Mouse (Mus musculus): ENCODE results near the gene Lce1e. TPM values are rescaled to one million over a fixed set of nuclear protein-coding genes. Genes with fewer than 3 reads are reported as not detected.
"Not testable (repeated sequence)": the region's sequence is repeated elsewhere in the genome, so short reads cannot be mapped to it uniquely, and the experiment has no call there.

Gene Lce1e
- polyA plus RNA-seq, 1 experiment from 2014 or later = not detected

DNA sequence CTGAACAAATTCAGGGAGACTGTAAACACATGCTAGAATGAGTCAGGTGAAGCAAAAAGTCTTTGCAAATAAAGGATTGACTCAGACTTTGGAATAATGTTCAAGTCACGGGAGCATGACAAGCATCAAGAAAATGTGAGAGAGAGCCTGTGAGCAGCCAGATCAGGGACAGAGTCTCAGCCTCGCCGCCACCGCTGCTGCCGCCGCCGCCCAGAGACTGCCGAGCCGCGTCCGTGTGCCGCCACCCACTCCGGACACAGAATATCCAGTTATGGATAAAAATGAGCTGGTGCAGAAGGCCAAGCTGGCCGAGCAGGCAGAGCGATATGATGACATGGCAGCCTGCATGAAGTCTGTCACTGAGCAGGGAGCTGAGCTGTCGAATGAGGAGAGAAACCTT lies 19.7 kb downstream of the Lce1e start:
- H3K9me3 ChIP-seq (ENCODE audit: control insufficient read depth, low read length); H3K9ac ChIP-seq (replicated peaks; ENCODE audit: low read depth, low read length); H3K4me2 ChIP-seq (ENCODE audit: low read depth, low read length); ATAC-seq (ENCODE audit: low read depth); H3K27me3 ChIP-seq (ENCODE audit: control insufficient read depth, insufficient read depth, low read length); H3K4me1 ChIP-seq (ENCODE audit: control insufficient read depth, insufficient read depth, low read length); H3K4me3 ChIP-seq (ENCODE audit: low read depth, low read length); H3K36me3 ChIP-seq (ENCODE audit: control insufficient read depth, insufficient read depth, low read length); H3K27ac ChIP-seq (ENCODE audit: low read depth, low read length): not testable (repeated sequence)
- 84% methylated on average over 16 of the region's 16 CpGs for WGBS

DNA sequence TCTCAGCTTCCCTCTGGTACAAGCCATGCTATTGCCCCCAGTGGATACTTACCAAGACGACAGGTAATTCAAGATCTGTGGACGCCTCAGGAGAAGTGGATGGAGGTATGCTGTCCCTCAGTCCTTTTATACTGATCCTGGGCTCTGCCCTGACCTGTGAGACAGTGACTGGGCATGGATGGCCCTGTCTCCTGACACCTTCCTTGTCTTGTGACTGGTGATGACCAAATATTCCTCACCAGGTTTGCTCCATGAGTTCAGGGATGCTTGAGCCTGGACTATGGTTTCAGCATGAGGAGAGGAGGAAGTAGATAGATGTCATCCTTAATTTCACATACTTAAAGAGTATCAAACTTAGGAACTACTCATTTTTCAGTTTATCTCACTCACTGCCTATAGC lies 21.8 kb downstream of the Lce1e start, which contains the start of gene Lce1d:
Lce1d (minus strand) TSS at position 101 of the 400 bp plus-strand sequence.
- Histone ChIP-seq H3K9me3 (ENCODE audit: control insufficient read depth, low read length) (no peaks in the 10 kb centered on the region), H3K27me3 (ENCODE audit: control insufficient read depth, insufficient read depth, low read length) (no peaks in the 10 kb centered on the region), H3K4me2 (ENCODE audit: low read depth, low read length) (no peak within 1 kb of the TSS), H3K27ac (ENCODE audit: low read depth, low read length) (no peak within 1 kb of the TSS), H3K9ac (replicated peaks; ENCODE audit: low read depth, low read length) (no peak within 1 kb of the TSS), H3K36me3 (ENCODE audit: control insufficient read depth, insufficient read depth, low read length) (no peaks in the 10 kb centered on the region), H3K4me3 (ENCODE audit: low read depth, low read length) (no peak within 1 kb of the TSS), H3K4me1 (ENCODE audit: control insufficient read depth, insufficient read depth, low read length) (no peaks in the 10 kb centered on the region)
- 78% methylated on average over 2 of the region's 2 CpGs for WGBS
- no peak for ATAC-seq (ENCODE audit: low read depth)

DNA sequence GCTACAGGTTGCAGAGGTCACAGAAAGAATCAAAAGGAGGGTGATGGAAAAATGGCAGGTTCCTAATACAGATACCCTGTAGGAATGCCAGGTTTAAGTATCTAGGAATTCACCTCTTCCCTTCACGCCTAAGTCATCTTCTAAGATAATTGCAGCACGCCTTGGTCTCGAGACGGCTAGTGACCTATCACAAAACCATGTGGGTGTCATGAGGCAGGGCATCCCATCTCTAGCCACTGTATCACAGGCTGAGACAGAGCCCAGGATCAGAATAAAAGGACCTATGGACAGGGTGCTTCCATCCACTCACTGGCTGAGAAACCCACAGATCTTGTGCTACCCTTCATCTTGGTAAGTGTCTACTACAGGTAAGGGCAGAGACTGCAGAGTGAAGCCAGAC lies 29.9 kb downstream of the Lce1e start, which contains the start of gene Lce1c:
Lce1c (plus strand) TSS at position 301 of the 400 bp plus-strand sequence.
- H3K27ac ChIP-seq (ENCODE audit: low read depth, low read length) = no peak within 1 kb of the TSS
- H3K4me3 ChIP-seq (ENCODE audit: low read depth, low read length) = no peak within 1 kb of the TSS
- H3K4me2 ChIP-seq (ENCODE audit: low read depth, low read length) = no peak within 1 kb of the TSS
- WGBS = 92% methylated on average over 4 of the region's 4 CpGs
- no peaks in the 10 kb centered on the region for H3K27me3 ChIP-seq (ENCODE audit: control insufficient read depth, insufficient read depth, low read length)
- H3K4me1 ChIP-seq (ENCODE audit: control insufficient read depth, insufficient read depth, low read length) = no peaks in the 10 kb centered on the region
- H3K9me3 ChIP-seq (ENCODE audit: control insufficient read depth, low read length) = no peaks in the 10 kb centered on the region
- no peak within 1 kb of the TSS for H3K9ac ChIP-seq (replicated peaks; ENCODE audit: low read depth, low read length)
- ATAC-seq (ENCODE audit: low read depth) = no peak
- no peaks in the 10 kb centered on the region for H3K36me3 ChIP-seq (ENCODE audit: control insufficient read depth, insufficient read depth, low read length)

DNA sequence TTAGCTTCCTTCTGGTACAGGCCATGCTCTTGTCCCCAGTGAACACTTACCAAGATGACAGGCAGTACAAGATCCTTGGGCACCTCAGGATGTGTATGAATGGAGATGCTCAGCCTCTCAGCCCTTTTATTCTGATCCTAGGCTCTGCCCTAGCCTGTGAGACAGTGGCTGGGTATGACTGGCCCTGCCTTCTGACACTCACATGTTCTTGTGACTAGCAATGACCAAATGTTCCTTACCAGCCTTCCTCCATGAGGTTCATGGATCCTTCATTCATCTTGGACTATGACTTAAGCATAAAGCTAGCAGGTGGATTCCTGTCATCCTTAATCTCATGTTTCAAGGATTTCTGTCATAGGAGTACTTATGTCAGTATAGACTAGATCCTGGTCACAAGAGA lies 38.7 kb downstream of the Lce1e start, which contains the start of gene Lce1a2:
Lce1a2 (minus strand) TSS at position 101 of the 400 bp plus-strand sequence.
- H3K4me1 ChIP-seq (ENCODE audit: control insufficient read depth, insufficient read depth, low read length) = no peaks in the 10 kb centered on the region
- H3K4me3 ChIP-seq (ENCODE audit: low read depth, low read length) = no peak within 1 kb of the TSS
- ATAC-seq (ENCODE audit: low read depth) = no peak
- H3K9me3 ChIP-seq (ENCODE audit: control insufficient read depth, low read length) = no peaks in the 10 kb centered on the region
- no peak within 1 kb of the TSS for H3K27ac ChIP-seq (ENCODE audit: low read depth, low read length)
- no peak within 1 kb of the TSS for H3K9ac ChIP-seq (replicated peaks; ENCODE audit: low read depth, low read length)
- H3K36me3 ChIP-seq (ENCODE audit: control insufficient read depth, insufficient read depth, low read length) = no peaks in the 10 kb centered on the region
- H3K4me2 ChIP-seq (ENCODE audit: low read depth, low read length) = no peak within 1 kb of the TSS
- no peaks in the 10 kb centered on the region for H3K27me3 ChIP-seq (ENCODE audit: control insufficient read depth, insufficient read depth, low read length)

Other genes with a start within 250 kb of the Lce1e start
- gene Sprr1a, start 223.2 kb downstream of the Lce1e start, polyA plus RNA-seq (2014; fragmentation: Nextera tagmentation; extraction: Ambion mirVana) = not detected in 2 replicates
- gene Sprr4, start 208.6 kb downstream of the Lce1e start, polyA plus RNA-seq (2014; fragmentation: Nextera tagmentation; extraction: Ambion mirVana) = not detected in 2 replicates
- gene 2310046K23Rik, start 174.6 kb downstream of the Lce1e start, polyA plus RNA-seq (2014; fragmentation: Nextera tagmentation; extraction: Ambion mirVana) = not detected in 2 replicates
- not detected in 2 replicates for gene Ivl, start 135.3 kb downstream of the Lce1e start, polyA plus RNA-seq (2014; fragmentation: Nextera tagmentation; extraction: Ambion mirVana)
- gene Smcp, start 120.1 kb downstream of the Lce1e start, polyA plus RNA-seq (2014; fragmentation: Nextera tagmentation; extraction: Ambion mirVana) = not detected in 2 replicates
- not detected in 2 replicates for gene 2210017I01Rik, start 101.6 kb downstream of the Lce1e start, polyA plus RNA-seq (2014; fragmentation: Nextera tagmentation; extraction: Ambion mirVana)
- gene Lce6a, start 87.4 kb downstream of the Lce1e start, polyA plus RNA-seq (2014; fragmentation: Nextera tagmentation; extraction: Ambion mirVana) = not detected in 2 replicates
- gene Lce1a1, start 60.8 kb downstream of the Lce1e start, polyA plus RNA-seq (2014; fragmentation: Nextera tagmentation; extraction: Ambion mirVana) = not detected in 2 replicates
- gene Lce1b, start 52.1 kb downstream of the Lce1e start, polyA plus RNA-seq (2014; fragmentation: Nextera tagmentation; extraction: Ambion mirVana) = not detected in 2 replicates
- not detected in 2 replicates for gene Lce1a2, start 38.8 kb downstream of the Lce1e start, polyA plus RNA-seq (2014; fragmentation: Nextera tagmentation; extraction: Ambion mirVana)
- not detected in 2 replicates for gene Lce1c, start 29.8 kb downstream of the Lce1e start, polyA plus RNA-seq (2014; fragmentation: Nextera tagmentation; extraction: Ambion mirVana)
- not detected in 2 replicates for gene Lce1d, start 21.9 kb downstream of the Lce1e start, polyA plus RNA-seq (2014; fragmentation: Nextera tagmentation; extraction: Ambion mirVana)
- not detected in 2 replicates for gene Lce1f, start 11.3 kb upstream of the Lce1e start, polyA plus RNA-seq (2014; fragmentation: Nextera tagmentation; extraction: Ambion mirVana)
- gene Gm38119, start 30.0 kb upstream of the Lce1e start, polyA plus RNA-seq (2014; fragmentation: Nextera tagmentation; extraction: Ambion mirVana) = not detected in 2 replicates
- not detected in 2 replicates for gene Lce1g, start 43.3 kb upstream of the Lce1e start, polyA plus RNA-seq (2014; fragmentation: Nextera tagmentation; extraction: Ambion mirVana)
- gene Lce1h, start 56.0 kb upstream of the Lce1e start, polyA plus RNA-seq (2014; fragmentation: Nextera tagmentation; extraction: Ambion mirVana) = not detected in 2 replicates
- gene Lce1i, start 69.8 kb upstream of the Lce1e start, polyA plus RNA-seq (2014; fragmentation: Nextera tagmentation; extraction: Ambion mirVana) = not detected in 2 replicates
- gene Lce1j, start 81.4 kb upstream of the Lce1e start, polyA plus RNA-seq (2014; fragmentation: Nextera tagmentation; extraction: Ambion mirVana) = not detected in 2 replicates
- not detected in 2 replicates for gene Lce1k, start 98.8 kb upstream of the Lce1e start, polyA plus RNA-seq (2014; fragmentation: Nextera tagmentation; extraction: Ambion mirVana)
- gene Kprp, start 118.2 kb upstream of the Lce1e start, polyA plus RNA-seq (2014; fragmentation: Nextera tagmentation; extraction: Ambion mirVana) = not detected in 2 replicates
- not detected in 2 replicates for gene Lce1l, start 142.2 kb upstream of the Lce1e start, polyA plus RNA-seq (2014; fragmentation: Nextera tagmentation; extraction: Ambion mirVana)
- not detected in 2 replicates for gene 2310050C09Rik, start 161.1 kb upstream of the Lce1e start, polyA plus RNA-seq (2014; fragmentation: Nextera tagmentation; extraction: Ambion mirVana)
- gene Lce3a, start 217.2 kb upstream of the Lce1e start, polyA plus RNA-seq (2014; fragmentation: Nextera tagmentation; extraction: Ambion mirVana) = not detected in 2 replicates
- gene Lce3b, start 223.9 kb upstream of the Lce1e start, polyA plus RNA-seq (2014; fragmentation: Nextera tagmentation; extraction: Ambion mirVana) = not detected in 2 replicates
- gene Lce3c, start 235.4 kb upstream of the Lce1e start, polyA plus RNA-seq (2014; fragmentation: Nextera tagmentation; extraction: Ambion mirVana) = not detected in 2 replicates
- gene Lce3d, start 248.3 kb upstream of the Lce1e start, polyA plus RNA-seq (2014; fragmentation: Nextera tagmentation; extraction: Ambion mirVana) = not detected in 2 replicates